Mouse (Mus musculus): ENCODE measurements around the gene Ghrl.

GRCm38 (mm10) chr6:113677070-113677734 is 42.5 kb downstream of the Ghrl start:
- TF ChIP-seq POLR2A (IDR thresholded peaks at IDR 0.05; ENCODE audit: low read depth, low read length) = no peak
- TF ChIP-seq CTCF (IDR thresholded peaks at IDR 0.05; ENCODE audit: borderline replicate concordance, insufficient read depth, low read length) = no peak

Data from embryonic fibroblast, embryonic 13.5 days (primary cell).